Mouse (Mus musculus) embryonic facial prominence, embryonic 10.5 days (tissue): ENCODE measurements at regions not wholly inside any gene's neighbourhood (a gene's known extent, or its start where the extent isn't known, plus 50 kb on each side); places are given as distances from the start of the nearest gene placed in this dataset.

Source experiments
- DNase-seq: peaks from one replicate; pipeline ENCODE4 v3.0.0-alpha.2; 2017; ENCODE audit warnings: low spot score
- H3K27ac ChIP-seq: fragments of 300-500 bp; sonication (generic); replicated peaks from 2 replicates; pipeline ENCODE4 v1.5.1; 2016; ENCODE audit warnings: mild to moderate bottlenecking
- H3K27me3 ChIP-seq: fragments of 300-500 bp; sonication (generic); replicated peaks from 2 replicates; pipeline ENCODE4 v1.6.1; 2016; ENCODE audit warnings: low read depth, mild to moderate bottlenecking; ENCODE audit not compliant: poor library complexity, severe bottlenecking
- H3K36me3 ChIP-seq: fragments of 300-500 bp; sonication (generic); replicated peaks from 2 replicates; pipeline ENCODE4 v1.6.1; 2016; ENCODE audit warnings: mild to moderate bottlenecking, moderate library complexity
- H3K4me1 ChIP-seq: fragments of 300-500 bp; sonication (generic); 2 replicates; pipeline ENCODE4 v1.6.1; 2016
- H3K4me3 ChIP-seq: fragments of 300-500 bp; sonication (generic); 2 replicates; pipeline ENCODE4 v1.5.1; 2016; ENCODE audit warnings: mild to moderate bottlenecking, moderate library complexity
- H3K9me3 ChIP-seq: fragments of 300-500 bp; sonication (generic); 2 replicates; pipeline ENCODE4 v1.6.1; 2016; ENCODE audit warnings: mild to moderate bottlenecking
- WGBS: fragments of 180-500 bp; shearing (Covaris S2); methylation state at CpG from one replicate; pipeline ENCODE4 v1.1.7; 2016; 5-methylcytosine and 5-hydroxymethylcytosine counted together

DNA sequence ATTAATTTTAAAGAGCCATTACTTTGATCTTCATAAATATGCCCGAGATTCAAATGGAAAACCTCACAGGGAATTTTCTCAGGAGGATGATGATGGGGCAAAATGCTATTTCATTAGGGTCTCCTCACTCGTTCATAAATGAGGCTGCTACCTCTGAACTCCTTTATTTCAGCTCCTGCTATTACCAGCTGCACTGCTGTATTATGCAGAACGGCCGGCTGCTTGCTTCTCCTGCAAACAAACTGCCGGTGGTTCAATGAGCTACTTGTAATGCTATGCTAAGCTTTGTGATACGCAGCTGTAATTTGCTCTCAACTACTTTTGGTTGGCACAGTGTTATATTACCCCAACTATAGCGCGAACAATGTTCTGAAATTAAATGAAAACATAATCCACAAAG lies 81.7 kb upstream of the Tmtc4 start:
- no peak overlapping the region for H3K27ac ChIP-seq
- WGBS, result 60% methylated on average over 8 of the region's 8 CpGs

DNA sequence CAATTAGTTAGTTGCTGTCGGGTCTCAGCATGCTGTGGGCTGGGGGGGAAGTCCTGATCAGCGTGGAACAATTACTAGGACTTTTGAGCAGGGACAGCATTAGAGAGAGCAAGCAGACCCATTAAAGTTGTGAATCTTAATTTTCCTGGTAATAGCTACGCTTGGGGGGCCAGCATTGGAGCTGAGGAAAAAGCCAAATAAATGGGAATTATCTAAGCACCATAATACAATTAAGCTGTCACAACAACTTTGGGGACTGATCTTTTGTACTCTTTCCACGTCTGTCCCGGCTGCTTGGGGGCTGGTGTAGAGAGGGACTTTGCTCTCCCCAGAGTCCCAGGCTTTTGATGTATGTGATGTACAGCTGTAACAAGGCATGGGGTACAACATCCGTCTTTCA lies 81.3 kb upstream of the Tmtc4 start:
- no peak overlapping the region for H3K4me3 ChIP-seq
- no peak for DNase-seq
- 25% methylated on average over 6 of the region's 6 CpGs for WGBS

More for the DNA sequence above, 81.7 kb upstream of the Tmtc4 start:
- Histone ChIP-seq H3K4me3 (no peak overlapping the region), H3K27me3 (no peaks in the 10 kb centered on the region), H3K4me1 (peaks cover 16% of the 10 kb centered on the region; the same call in 1 of the 2 replicates), H3K36me3 (no peaks in the 10 kb centered on the region), H3K9me3 (no peaks in the 10 kb centered on the region)
- DNase-seq, result peak; percentile 10

DNA sequence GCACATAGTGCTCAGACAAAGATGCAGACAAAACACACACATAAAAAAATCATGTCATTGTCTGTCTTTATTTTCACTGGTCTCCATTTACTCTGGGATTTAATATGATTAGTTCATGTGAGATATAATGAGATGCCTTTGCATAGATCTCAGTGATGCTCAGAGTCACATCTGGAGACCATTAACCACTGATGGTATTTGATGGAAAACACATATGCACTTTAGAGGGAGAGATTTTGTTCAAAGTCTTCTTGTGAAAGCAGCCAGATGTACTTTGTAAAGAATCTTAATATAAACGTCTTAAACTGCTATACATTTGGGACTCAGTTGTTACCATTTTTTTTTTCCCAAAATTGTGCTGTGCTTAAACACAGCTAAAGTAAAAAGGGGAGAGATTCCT lies 79.1 kb upstream of the Tmtc4 start:
- no peaks in the 10 kb centered on the region for H3K9me3 ChIP-seq
- no peak overlapping the region for H3K4me3 ChIP-seq
- H3K36me3 ChIP-seq, result no peaks in the 10 kb centered on the region
- H3K27me3 ChIP-seq, result no peaks in the 10 kb centered on the region
- WGBS, result 28% methylated on average over 1 of the region's 1 CpGs
- no peak for DNase-seq
- no peak overlapping the region for H3K27ac ChIP-seq
- H3K4me1 ChIP-seq, result peaks cover 16% of the 10 kb centered on the region; the same call in 1 of the 2 replicates

More for the DNA sequence above, 81.3 kb upstream of the Tmtc4 start:
- Histone ChIP-seq H3K9me3 (no peaks in the 10 kb centered on the region), H3K4me1 (peaks cover 16% of the 10 kb centered on the region; the same call in 1 of the 2 replicates), H3K27ac (no peak overlapping the region), H3K36me3 (no peaks in the 10 kb centered on the region), H3K27me3 (no peaks in the 10 kb centered on the region)

DNA sequence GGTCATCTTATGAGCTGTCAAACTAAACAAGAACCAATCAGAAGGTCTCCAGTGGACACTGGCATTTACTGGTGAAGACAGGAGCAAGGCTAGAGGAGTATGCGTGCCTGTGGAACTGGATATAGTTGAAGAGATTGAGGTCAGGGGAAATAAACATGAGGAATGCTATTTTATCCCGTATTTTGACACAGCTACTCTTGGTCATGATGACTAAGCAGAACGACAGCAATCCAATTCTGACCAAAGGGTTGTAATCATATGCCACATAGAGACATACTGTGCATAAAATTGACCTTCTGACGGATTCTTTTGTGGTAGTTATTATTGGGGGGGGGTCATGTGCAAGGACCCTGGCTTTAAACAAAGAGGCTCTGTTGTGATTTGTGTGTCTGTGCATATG lies 73.1 kb upstream of the Tmtc4 start:
- Histone ChIP-seq H3K27me3 (no peaks in the 10 kb centered on the region), H3K4me3 (no peak overlapping the region), H3K27ac (no peak overlapping the region), H3K9me3 (no peaks in the 10 kb centered on the region), H3K4me1 (no peaks in the 10 kb centered on the region), H3K36me3 (no peaks in the 10 kb centered on the region)
- 74% methylated on average over 4 of the region's 4 CpGs for WGBS
- DNase-seq, result no peak

DNA sequence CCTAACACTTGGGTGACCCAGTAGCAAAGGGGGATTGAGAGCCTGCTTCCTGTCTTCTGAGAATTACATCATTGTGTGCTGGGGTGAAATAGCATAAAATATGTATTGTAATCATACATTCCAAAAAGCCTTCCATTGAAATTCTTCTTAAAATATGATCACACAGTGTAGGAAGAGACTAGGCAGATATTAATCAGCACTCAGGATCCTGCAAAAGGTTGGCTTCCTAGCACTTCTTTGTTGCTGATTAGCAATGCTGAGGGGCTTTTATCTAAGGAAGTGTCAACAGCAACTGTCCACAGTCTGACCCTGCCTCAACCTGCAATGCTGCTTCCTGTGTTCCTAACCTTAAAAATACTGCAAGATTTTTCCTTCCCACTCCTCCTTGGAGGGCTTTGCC lies 64.6 kb upstream of the Tmtc4 start:
- DNase-seq, result no peak
- no peaks in the 10 kb centered on the region for H3K27me3 ChIP-seq
- no peaks in the 10 kb centered on the region for H3K9me3 ChIP-seq
- no peak overlapping the region for H3K27ac ChIP-seq
- 0 out of 2 replicates have a peak, but pooled peaks cover 7% of the 10 kb centered on the region for H3K4me1 ChIP-seq
- no peak overlapping the region for H3K4me3 ChIP-seq
- no peaks in the 10 kb centered on the region for H3K36me3 ChIP-seq

DNA sequence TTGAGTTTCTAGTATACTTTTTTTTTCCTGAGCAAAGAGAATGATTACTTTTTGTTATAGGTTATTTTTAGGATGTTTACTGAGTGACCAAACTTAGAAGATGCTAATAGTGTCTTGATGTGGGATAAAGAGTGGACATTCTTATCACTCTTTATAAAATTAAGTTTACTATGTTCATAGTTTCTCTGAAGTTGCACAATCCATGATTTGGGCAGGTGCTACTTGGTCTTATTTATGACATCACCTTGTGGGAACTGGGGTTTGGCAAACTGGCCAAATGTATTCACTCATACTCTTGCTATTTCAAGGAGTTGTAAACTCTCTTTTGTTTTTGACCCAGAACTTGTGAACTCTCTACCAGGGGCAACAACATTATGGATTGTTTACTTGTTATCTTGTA lies 56.2 kb upstream of the Tmtc4 start:
- Histone ChIP-seq H3K4me3 (no peak overlapping the region), H3K27me3 (no peaks in the 10 kb centered on the region), H3K36me3 (no peaks in the 10 kb centered on the region), H3K27ac (no peak overlapping the region), H3K9me3 (no peaks in the 10 kb centered on the region), H3K4me1 (no peaks in the 10 kb centered on the region; the same call in 1 of the 2 replicates)
- no peak for DNase-seq

DNA sequence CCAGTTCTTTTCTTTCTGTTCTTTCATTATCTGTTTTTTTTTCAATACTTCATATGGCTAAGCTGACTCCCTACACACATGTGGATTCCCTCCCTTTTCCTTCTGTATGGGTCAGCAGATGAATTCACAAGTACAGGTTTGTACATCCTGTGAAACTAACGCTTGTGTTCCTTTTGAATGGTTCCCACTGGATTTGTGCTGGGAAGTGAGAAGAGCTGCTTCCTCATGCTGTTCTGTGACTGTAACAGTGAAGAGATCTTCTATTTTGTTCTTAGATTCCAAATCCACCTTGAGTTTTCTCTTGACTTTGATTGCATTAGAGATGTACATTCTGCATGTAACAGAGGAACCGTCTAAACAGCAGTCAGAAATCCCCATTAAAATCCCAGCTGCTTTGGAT lies 53.6 kb upstream of the Tmtc4 start:
- WGBS, result 73% methylated on average over 2 of the region's 2 CpGs
- DNase-seq, result no peak

More for the DNA sequence above, 53.6 kb upstream of the Tmtc4 start:
- Histone ChIP-seq H3K36me3 (no peaks in the 10 kb centered on the region), H3K4me3 (no peak overlapping the region), H3K9me3 (no peaks in the 10 kb centered on the region), H3K4me1 (no peaks in the 10 kb centered on the region; the same call in 1 of the 2 replicates), H3K27me3 (no peaks in the 10 kb centered on the region), H3K27ac (no peak overlapping the region)
